Mouse (Mus musculus) brain, embryonic 14.5 days (tissue): ENCODE measurements around the gene Fam214a.

Experiments
- CTCF ChIP-seq: fragments of 200-500 bp; IDR thresholded peaks from 2 replicates; pipeline ENCODE4 v1.5.1; 2012; ENCODE audit warnings: inconsistent platforms, mild to moderate bottlenecking, moderate library complexity, borderline replicate concordance; ENCODE audit not compliant: insufficient read depth, insufficient read length; ENCODE audit errors: extremely low read depth
- POLR2A ChIP-seq: fragments of 200-500 bp; IDR thresholded peaks from 2 replicates; pipeline ENCODE4 v1.6.1; 2012; ENCODE audit warnings: mild to moderate bottlenecking, inconsistent platforms, borderline replicate concordance; ENCODE audit not compliant: poor library complexity, insufficient read depth, insufficient read length, severe bottlenecking; ENCODE audit errors: extremely low read depth

GRCm38 (mm10) chr9:74971191-74971976 lies 18.7 kb downstream of the Fam214a start:
- TF ChIP-seq CTCF: no peak
- no peak for TF ChIP-seq POLR2A
